Mouse (Mus musculus) layer of hippocampus, adult 9-11 months (tissue): ENCODE results near the gene Pdia2.

Experiments
- DNase-seq: peaks from one replicate; pipeline ENCODE4 v3.0.0; 2022

The Pdia2 gene

DNA sequence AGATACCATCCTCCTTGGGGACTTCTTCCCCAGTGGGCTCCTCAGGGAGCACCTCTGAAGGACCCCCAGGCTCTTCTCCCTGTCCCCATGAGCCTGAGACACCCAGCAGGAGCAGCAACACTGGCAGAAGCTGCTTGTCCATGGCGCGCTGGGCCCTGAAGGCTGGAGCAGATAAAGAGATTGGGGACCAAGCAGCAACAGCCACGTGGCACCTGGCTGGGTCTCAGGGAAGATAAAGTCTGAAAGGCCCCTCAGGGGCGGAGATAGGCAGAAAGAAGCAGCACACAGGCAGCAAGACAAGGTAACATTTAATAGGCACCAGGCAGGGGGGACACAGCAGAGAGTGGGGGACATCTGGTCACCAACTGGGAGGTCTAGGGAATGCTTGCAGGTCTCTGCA, at the start of gene Pdia2:
Pdia2 (minus strand) TSS at position 196 of the 400 bp plus-strand sequence.
- no peak for DNase-seq

DNA sequence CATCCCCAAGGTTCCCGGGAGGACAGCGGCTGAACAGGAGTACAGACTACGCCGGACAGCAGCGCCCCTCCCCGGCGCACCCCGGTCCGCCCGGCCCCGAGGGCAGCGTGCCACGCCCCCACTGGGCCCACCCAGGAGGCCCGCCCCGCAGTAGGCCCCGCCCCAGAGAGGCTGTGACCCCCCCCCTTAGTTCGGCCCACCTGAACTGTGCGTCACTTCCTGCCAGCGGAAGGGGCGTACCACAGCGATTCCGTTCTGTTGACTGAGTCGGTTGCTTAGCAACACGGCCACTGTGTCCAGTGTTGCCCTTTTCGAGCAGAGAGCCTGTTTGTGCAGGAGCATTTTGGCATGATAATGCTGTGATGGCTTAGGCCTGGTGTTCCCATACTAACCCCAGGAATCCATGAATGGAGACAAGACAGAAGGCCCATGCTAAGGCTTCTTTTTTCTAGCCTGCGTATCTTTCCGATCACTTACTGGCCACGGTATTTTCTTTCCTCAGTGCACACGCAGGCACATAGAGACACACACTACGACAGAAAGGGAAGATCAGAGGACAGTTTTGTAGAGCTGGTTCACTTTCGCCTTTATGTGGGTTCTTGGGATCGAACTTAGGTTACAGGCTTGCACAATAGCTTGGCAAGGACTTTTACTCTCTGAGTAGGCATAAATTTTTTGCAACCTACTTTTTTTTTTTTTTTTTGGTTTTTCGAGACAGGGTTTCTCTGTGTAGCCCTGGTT, 45.4 kb upstream of the Pdia2 start, which contains the start of gene Fam234a:
Fam234a (minus strand) TSS at position 142 of the 741 bp plus-strand sequence.
- DNase-seq = peak; percentile 97

GRCm38 (mm10) chr17:26243471-26244100, 44.7 kb upstream of the Pdia2 start:
- DNase-seq = peak; percentile 74

GRCm38 (mm10) chr17:26240990-26241389, 42.1 kb upstream of the Pdia2 start:
- no peak for DNase-seq

DNA sequence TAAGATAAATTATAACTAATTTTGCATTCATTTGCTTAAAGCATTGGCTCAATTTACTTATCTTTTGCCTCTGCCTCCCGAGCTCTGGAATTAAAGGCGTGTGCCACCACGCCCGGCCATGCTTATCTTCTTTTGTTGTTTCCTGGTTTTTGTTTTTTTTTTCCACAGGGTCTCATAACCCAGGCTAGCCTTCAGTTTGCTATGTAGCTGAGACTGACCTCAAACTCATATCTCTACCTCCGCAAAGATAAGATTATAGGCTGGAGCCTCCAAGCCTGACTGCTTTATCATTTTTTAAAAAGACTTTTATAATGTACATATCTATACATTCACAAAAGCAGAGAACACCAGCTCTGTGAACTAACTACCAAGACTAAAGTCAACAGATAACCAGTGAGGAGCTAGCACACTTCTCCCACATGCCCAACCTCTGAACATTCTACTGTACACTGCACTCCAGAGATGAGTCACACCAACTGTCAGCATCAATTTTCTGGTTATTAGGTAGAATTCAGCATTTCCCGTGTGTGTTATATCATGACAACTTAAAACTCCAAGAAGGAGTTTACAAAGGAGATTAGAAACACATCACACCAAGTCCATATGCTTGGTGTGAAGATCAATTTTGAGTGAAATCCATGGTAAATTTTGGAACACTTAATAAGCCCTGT, 41.4 kb upstream of the Pdia2 start:
- DNase-seq = no peak

DNA sequence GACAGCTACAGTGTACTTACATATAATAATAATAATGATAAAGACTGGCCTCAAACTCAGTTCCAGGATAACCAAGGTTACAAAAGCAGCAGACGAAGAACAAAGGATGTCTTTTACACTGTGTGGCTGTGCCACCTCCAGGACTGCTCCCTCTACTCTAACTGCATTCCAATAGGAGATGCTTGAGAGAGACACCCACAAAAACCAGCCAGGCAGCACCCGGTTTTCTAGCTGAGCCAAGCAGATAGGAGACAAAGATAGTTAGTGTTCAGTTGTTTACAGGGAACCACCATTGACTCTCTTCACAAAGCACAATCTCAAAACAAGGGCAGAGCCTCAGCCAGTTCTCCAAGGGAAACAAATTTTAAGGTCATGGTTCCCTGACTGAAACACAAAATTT, 40.7 kb upstream of the Pdia2 start:
- DNase-seq = peak; percentile 51

GRCm38 (mm10) chr17:26237667-26238066, 38.8 kb upstream of the Pdia2 start:
- no peak for DNase-seq

DNA sequence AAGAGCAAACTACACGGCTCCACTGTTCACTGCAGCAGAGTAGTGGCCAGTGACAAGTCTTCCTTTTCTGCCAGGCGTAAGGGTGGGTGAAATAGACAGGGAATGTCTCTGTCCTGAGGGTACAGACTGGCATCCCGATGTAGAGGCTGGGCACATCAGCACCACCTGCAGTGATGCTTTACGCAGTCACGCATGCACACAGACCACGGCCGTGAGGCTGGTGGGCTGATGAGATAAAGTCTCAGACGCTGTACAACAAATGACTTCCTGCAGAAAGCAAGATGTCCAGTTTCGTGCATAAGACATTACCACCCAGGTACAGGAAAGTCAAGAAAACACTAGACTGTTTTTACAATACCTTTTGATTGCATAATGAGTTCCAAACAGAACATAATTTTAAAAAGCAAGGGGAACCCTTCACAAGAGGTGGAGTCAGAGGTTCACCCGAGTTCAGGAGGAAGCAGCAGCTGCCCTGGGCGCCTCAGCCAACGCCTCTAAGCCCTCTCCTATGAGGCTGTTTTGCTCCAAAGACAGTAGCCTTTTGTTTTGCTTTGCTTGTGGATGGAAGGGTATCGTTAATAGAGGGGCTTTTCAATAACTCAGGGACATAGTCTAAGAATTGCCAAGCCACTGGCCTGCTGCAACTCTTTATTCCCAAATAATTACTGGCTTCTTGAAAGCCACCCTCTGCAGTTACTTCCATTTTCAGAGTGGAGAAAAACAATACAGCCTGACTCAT, 36.4 kb upstream of the Pdia2 start:
- DNase-seq = no peak

DNA sequence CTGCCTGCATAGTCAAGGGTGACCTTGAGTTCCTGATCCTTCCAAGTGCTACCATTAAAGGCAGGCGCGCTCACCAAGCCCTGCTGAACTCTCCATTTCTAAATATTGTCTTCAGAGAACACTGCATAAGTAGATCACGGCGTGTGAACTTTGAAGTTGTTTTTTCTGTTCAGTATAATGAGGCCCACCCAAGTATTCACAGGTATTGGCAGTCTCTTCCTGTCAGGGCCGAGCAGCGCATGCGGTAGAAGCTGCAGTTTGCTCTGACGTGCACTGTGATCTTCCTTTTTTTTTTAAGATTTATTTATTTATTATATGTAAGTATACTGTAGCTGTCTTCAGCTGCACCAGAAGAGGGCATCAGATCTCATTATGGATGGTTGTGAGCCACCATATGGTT, 35.5 kb upstream of the Pdia2 start:
- no peak for DNase-seq

DNA sequence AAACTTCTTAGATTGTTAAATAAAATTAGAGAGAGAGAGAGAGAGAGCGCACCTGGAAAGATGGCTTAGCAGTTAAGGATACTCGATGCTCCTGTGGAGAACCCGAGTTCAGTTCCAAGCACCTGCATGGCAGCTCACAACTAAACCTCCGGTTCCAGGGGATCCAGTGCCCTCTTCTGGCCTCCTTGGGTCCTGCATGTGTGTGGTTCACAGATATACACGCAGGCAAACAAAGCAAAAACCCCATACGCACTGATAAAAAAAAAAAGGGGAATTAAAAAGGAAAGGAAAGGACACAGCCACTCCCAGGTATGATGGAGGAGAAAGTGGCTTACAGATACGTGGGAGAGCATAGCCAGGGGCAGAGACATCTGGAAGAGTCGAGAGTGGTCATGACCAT, 34.0 kb upstream of the Pdia2 start:
- no peak for DNase-seq

DNA sequence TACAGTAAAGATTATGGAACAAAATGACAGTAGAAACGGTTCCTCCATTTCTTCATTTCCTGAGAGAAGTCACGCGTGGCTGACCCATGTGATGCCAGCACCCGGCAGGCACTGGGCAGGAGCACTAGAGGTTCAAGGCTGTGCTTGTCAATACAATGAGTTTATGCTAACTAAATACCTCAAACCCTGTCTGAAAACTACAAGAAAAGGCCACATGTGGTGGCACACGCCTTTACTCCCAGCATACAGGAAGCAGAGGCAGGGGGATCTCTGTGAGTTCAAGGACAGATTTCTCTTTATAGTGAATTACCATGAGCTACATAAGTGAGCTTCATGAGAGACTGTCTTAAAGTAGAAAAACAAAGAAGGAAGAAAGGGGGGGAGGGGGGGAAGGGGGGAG, 32.3 kb upstream of the Pdia2 start:
- DNase-seq = no peak

DNA sequence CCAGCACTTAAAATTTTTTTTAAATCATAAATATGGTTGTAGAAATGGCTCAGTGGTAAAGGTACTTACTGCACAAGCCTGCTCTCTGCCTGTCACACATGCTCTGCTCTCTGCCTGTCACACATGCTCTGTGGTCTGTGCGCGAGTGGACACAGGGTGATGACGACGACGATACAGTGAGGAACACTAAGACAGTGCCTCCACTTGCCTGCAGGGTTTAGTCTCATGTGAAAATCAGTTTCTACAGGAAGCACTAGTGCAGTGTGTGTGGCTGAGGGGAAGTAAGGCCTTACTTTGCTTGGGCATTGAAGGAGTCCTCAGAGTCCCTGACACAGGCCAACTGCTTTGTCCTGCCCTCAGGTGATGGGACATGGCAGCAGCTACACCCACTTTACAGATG, 30.9 kb upstream of the Pdia2 start:
- no peak for DNase-seq

- DNase-seq = no peak
Measured at GRCm38 (mm10) chr17:26225150-26225549, 26.3 kb upstream of the Pdia2 start.

GRCm38 (mm10) chr17:26221508-26221907, 22.6 kb upstream of the Pdia2 start:
- no peak for DNase-seq

DNA sequence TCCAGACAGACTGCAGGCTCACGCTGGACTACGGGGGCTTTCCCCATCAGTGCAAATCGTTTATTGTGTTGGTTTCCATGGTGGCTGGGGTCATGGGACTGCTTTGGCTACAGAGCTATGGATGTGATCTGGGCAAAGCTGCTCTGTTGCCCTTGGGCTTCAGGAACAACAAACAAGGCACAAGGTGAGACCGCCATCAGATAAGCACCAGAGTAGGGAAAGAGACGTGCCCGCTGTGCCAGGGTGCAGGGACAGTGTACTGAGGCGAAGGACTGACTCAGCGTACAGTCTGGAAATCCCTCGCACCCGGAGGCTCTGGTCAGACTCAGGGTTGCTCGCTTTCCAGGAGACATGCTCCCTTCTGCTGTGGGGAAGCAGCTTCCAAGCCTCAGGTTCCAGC, 13.8 kb upstream of the Pdia2 start:
- DNase-seq = no peak

GRCm38 (mm10) chr17:26212241-26212640, 13.4 kb upstream of the Pdia2 start:
- DNase-seq = no peak

DNA sequence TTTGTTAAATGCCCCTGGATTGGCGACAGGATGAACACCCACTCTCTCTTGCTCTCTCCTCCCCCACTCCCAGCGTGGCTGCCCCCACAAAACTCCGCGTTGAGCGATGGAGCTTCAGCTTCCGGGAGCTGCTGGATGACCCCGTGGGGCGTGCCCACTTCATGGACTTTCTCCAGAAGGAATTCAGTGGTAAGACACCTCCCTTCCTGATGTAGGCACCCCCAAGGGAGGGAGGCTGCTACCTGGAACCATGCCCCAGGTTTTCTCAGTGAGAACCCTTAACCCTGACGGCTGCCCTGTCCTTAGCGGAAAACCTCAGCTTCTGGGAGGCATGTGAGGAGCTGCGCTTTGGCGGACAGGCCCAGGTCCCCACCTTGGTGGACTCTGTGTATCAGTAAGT, 8.8 kb upstream of the Pdia2 start, which contains the start of gene Arhgdig:
Arhgdig (minus strand) TSS at position 101 of the 400 bp plus-strand sequence.
- no peak for DNase-seq

DNA sequence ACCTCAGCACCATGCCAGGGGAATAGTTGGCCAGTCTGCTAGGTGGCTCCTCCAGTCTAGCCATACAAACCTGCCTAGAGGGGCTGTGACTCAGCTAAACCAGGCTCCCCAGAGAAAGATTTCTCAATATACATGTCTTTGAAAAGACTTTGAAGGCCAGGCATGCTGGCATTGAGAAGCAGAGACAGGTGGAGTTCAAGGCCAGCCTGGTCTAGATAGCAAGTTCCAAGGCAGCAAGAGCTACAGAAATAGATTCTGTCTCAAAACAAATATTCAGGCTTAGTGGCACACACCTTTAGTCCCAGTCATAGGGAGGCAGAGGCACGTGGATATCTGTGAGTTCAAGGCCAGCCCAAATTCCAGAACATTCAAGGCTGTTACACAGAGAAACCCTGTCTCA, 7.5 kb upstream of the Pdia2 start:
- DNase-seq = no peak

DNA sequence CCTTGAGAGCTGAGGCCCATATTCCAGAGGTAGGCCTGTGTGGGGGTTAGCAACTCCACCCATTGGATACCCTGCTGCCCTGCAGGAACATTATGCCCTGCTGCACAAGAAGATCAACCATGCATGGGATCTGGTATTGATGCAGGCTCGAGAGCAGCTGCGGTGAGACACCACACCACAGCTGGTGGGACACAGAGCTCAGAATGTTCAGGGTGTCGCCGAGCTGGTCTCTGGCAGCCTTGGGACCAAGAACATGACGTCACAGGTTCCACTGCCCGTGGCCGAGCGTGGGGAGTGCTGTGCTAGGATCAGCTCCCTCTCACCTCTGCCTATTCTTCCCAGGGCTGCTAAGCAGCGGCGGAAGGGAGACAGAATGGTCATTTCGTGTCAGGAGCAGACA, 5.9 kb upstream of the Pdia2 start:
- DNase-seq = no peak

GRCm38 (mm10) chr17:26203321-26203811, 4.5 kb upstream of the Pdia2 start:
- peak; percentile 56 for DNase-seq

- DNase-seq = no peak
Measured at GRCm38 (mm10) chr17:26202737-26203136, 3.9 kb upstream of the Pdia2 start, which contains the start of gene Rgs11. Gene Rgs11 (plus strand): TSS chr17:26202951.

DNA sequence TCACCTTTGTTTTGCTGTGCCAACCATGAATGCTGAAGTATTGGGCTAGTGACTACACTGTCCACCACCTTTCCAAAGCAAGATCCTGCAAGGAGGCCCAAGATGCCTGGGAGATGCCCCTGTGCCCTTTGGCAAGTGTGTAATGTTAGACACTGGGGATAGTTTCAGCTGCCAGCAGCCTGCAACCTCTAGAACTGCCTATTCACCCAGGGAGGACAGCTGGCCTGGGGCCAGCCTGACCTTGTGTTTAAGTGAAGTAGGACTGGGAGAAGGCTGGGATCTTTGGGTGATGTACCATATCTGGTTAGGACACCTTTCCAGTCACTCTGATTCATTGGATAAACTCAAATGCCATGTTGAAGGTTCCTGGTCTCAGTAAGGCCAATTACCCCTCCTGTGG, 3.1 kb upstream of the Pdia2 start:
- DNase-seq = no peak
